Mouse (Mus musculus): ENCODE measurements around the gene Usp5. TPM values are rescaled to one million over a fixed set of nuclear protein-coding genes. Genes with fewer than 3 reads are reported as not detected.
A peak's percentile ranks its signal among the peaks of the same experiment; 100 is the strongest.

Usp5 gene
- polyA plus RNA-seq, 1 experiment from 2014 or later = 87.2 TPM

- 1% methylated on average over 23 of the region's 23 CpGs for WGBS
- ATAC-seq (replicated peaks; ENCODE audit: insufficient number of reproducible peaks, insufficient read depth, low FRiP score, low read depth) = no peak
- Histone ChIP-seq H3K4me1 (replicated peaks) (peaks cover 11% of the 10 kb centered on the region), H3K36me3 (no peaks in the 10 kb centered on the region), H3K27ac (no peak within 1 kb of the TSS), H3K27me3 (peaks cover 8% of the 10 kb centered on the region; the same call in 1 of the 2 replicates), H3K4me2 (peak within 1 kb of the TSS; percentile 69), H3K4me3 (peak within 1 kb of the TSS; percentile 46), H3K9ac (no peak within 1 kb of the TSS), H3K9me3 (replicated peaks) (no peaks in the 10 kb centered on the region)
These were observed 49.9 kb downstream of the Usp5 start, which contains the start of gene Lrrc23 for GRCm38 (mm10) chr6:124779222-124779983. TSS of gene Lrrc23 (minus strand) at chr6:124779727.

GRCm38 (mm10) chr6:124770511-124770910 is 58.8 kb downstream of the Usp5 start:
- no peaks in the 10 kb centered on the region for H3K9me3 ChIP-seq (replicated peaks)
- ATAC-seq (replicated peaks; ENCODE audit: insufficient number of reproducible peaks, insufficient read depth, low FRiP score, low read depth) = no peak
- no peak overlapping the region for H3K9ac ChIP-seq
- H3K4me1 ChIP-seq (replicated peaks) = peaks cover 28% of the 10 kb centered on the region
- no peak overlapping the region for H3K4me3 ChIP-seq
- no peak overlapping the region for H3K27ac ChIP-seq
- no peak overlapping the region for H3K4me2 ChIP-seq
- H3K27me3 ChIP-seq = peaks cover 11% of the 10 kb centered on the region; the same call in 1 of the 2 replicates
- WGBS = 82% methylated on average over 15 of the region's 15 CpGs
- H3K36me3 ChIP-seq = no peaks in the 10 kb centered on the region

- Histone ChIP-seq H3K27me3 (peaks cover 11% of the 10 kb centered on the region; the same call in 1 of the 2 replicates), H3K4me3 (peak overlapping the region; percentile 55), H3K4me1 (replicated peaks) (peaks cover 28% of the 10 kb centered on the region), H3K9me3 (replicated peaks) (no peaks in the 10 kb centered on the region), H3K27ac (no peak overlapping the region), H3K4me2 (peak overlapping the region; percentile 94), H3K36me3 (no peaks in the 10 kb centered on the region), H3K9ac (peak overlapping the region; percentile 25)
- 27% methylated on average over 7 of the region's 7 CpGs for WGBS
- ATAC-seq (replicated peaks; ENCODE audit: insufficient number of reproducible peaks, insufficient read depth, low FRiP score, low read depth) = no peak
These were observed 59.3 kb downstream of the Usp5 start for GRCm38 (mm10) chr6:124770013-124770412.

GRCm38 (mm10) chr6:124769101-124769765 is 60.1 kb downstream of the Usp5 start, which contains the start of gene Eno2:
TSS of gene Eno2 (minus strand) at chr6:124769673.
- Histone ChIP-seq H3K27ac (no peak within 1 kb of the TSS), H3K4me2 (peak within 1 kb of the TSS; percentile 94), H3K27me3 (peaks cover 11% of the 10 kb centered on the region; the same call in 1 of the 2 replicates), H3K36me3 (no peaks in the 10 kb centered on the region), H3K9ac (peak within 1 kb of the TSS; percentile 25), H3K4me3 (peak within 1 kb of the TSS; percentile 55), H3K9me3 (replicated peaks) (no peaks in the 10 kb centered on the region), H3K4me1 (replicated peaks) (peaks cover 28% of the 10 kb centered on the region)
- WGBS = under 1% methylated on average over 49 of the region's 54 CpGs
- peak; percentile 79 for ATAC-seq (replicated peaks; ENCODE audit: insufficient number of reproducible peaks, insufficient read depth, low FRiP score, low read depth)

DNA sequence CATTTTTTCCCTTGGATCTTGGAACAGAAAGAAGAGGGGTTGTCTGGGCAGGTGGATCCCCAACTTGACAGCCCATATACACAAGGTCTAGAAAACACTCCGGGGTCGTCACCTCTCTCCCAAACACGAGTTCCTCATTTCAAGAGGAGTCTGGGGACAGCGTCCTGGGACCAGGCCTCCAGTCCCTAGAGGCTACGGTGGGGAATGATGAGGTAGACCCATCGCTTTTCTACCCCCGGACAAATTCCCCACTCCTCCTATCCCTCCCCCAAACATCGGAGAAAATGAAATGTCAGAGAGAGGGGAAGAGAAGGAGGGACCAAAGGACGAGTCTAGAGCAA is 60.6 kb downstream of the Usp5 start:
- Histone ChIP-seq H3K27ac (no peak overlapping the region), H3K4me3 (peak overlapping the region; percentile 55), H3K27me3 (peaks cover 11% of the 10 kb centered on the region; the same call in 1 of the 2 replicates), H3K4me2 (peak overlapping the region; percentile 94), H3K9ac (peak overlapping the region; percentile 25; the same call in 1 of the 2 replicates), H3K4me1 (replicated peaks) (peaks cover 28% of the 10 kb centered on the region), H3K9me3 (replicated peaks) (no peaks in the 10 kb centered on the region), H3K36me3 (no peaks in the 10 kb centered on the region)
- no peak for ATAC-seq (replicated peaks; ENCODE audit: insufficient number of reproducible peaks, insufficient read depth, low FRiP score, low read depth)
- WGBS = 8% methylated on average over 9 of the region's 9 CpGs

DNA sequence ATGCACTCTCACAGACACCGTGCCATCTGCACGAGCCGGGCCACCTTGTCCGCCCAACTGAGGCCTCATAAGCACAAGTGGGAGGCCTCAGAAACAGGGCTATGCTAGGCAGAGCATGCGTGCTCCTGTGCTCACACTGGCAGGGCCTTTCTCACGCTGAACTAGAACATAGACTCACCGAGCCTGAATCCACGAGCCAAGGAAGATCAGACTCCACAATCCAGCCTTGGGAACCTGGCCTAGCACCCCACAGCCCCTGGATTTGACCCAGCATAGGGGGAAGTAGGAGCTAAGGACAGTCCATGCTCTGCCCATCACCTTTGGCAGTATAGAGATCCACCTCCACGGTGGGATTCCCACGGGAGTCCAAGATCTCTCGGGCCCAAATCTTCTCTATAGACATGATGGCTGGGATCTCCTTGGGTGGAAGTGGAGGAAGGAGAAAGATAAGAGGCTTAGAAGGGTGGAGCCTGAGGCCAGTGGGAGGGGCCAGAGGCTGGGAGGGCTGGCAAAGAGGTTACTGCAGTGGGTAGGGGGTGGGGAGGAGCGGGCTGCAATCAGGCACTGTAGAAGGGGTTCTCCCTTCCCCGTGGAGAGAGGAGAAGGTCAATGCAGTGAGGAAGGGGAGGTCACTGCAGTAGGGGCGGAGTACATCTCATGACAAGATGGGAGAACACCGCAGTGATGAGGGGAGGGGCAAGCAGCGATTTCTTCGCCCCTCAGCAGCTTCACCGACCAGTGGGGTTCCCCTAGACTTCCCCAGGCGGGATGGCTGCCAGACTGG is 61.2 kb downstream of the Usp5 start:
- peak; percentile 40; the same call in 1 of the 2 replicates for ATAC-seq (replicated peaks; ENCODE audit: insufficient number of reproducible peaks, insufficient read depth, low FRiP score, low read depth)
- no peak overlapping the region for H3K27ac ChIP-seq
- peaks cover 28% of the 10 kb centered on the region for H3K4me1 ChIP-seq (replicated peaks)
- H3K27me3 ChIP-seq = peaks cover 11% of the 10 kb centered on the region; the same call in 1 of the 2 replicates
- H3K4me3 ChIP-seq = peak overlapping the region; percentile 55
- no peak overlapping the region for H3K9ac ChIP-seq
- H3K4me2 ChIP-seq = peak overlapping the region; percentile 94
- 33% methylated on average over 19 of the region's 19 CpGs for WGBS
- H3K9me3 ChIP-seq (replicated peaks) = no peaks in the 10 kb centered on the region
- no peaks in the 10 kb centered on the region for H3K36me3 ChIP-seq

- Histone ChIP-seq H3K27me3 (peaks cover 11% of the 10 kb centered on the region; the same call in 1 of the 2 replicates), H3K36me3 (no peaks in the 10 kb centered on the region), H3K4me2 (no peak overlapping the region), H3K9me3 (replicated peaks) (no peaks in the 10 kb centered on the region), H3K4me3 (no peak overlapping the region), H3K4me1 (replicated peaks) (peaks cover 28% of the 10 kb centered on the region), H3K9ac (no peak overlapping the region), H3K27ac (no peak overlapping the region)
- ATAC-seq (replicated peaks; ENCODE audit: insufficient number of reproducible peaks, insufficient read depth, low FRiP score, low read depth) = no peak
- WGBS = 57% methylated on average over 4 of the region's 4 CpGs
These were observed 61.8 kb downstream of the Usp5 start for GRCm38 (mm10) chr6:124767536-124767919.

GRCm38 (mm10) chr6:124765951-124766350 is 63.3 kb downstream of the Usp5 start:
- WGBS = 80% methylated on average over 7 of the region's 7 CpGs
- H3K36me3 ChIP-seq = no peaks in the 10 kb centered on the region
- H3K4me3 ChIP-seq = no peak overlapping the region
- H3K9ac ChIP-seq = no peak overlapping the region
- no peak for ATAC-seq (replicated peaks; ENCODE audit: insufficient number of reproducible peaks, insufficient read depth, low FRiP score, low read depth)
- no peak overlapping the region for H3K27ac ChIP-seq
- no peak overlapping the region for H3K4me2 ChIP-seq
- no peaks in the 10 kb centered on the region for H3K9me3 ChIP-seq (replicated peaks)
- peaks cover 11% of the 10 kb centered on the region; the same call in 1 of the 2 replicates for H3K27me3 ChIP-seq
- peaks cover 28% of the 10 kb centered on the region for H3K4me1 ChIP-seq (replicated peaks)

Other genes with a start within 250 kb of the Usp5 start
- gene C1s2, start 193.4 kb downstream of the Usp5 start, polyA plus RNA-seq (2015; fragmentation: Nextera tagmentation; extraction: Ambion mirVana) = not detected in 2 replicates
- gene Lpcat3, start 166.5 kb downstream of the Usp5 start, polyA plus RNA-seq (2015; fragmentation: Nextera tagmentation; extraction: Ambion mirVana) = 41.0 and 53.6 TPM in 2 replicates
- gene Emg1, start 117.3 kb downstream of the Usp5 start, polyA plus RNA-seq (2015; fragmentation: Nextera tagmentation; extraction: Ambion mirVana) = 108 and 121 TPM in 2 replicates
- 307 and 324 TPM in 2 replicates for gene Phb2, start 117.1 kb downstream of the Usp5 start, polyA plus RNA-seq (2015; fragmentation: Nextera tagmentation; extraction: Ambion mirVana)
- gene Ptpn6, start 90.8 kb downstream of the Usp5 start, polyA plus RNA-seq (2015; fragmentation: Nextera tagmentation; extraction: Ambion mirVana) = 5.6 and 21.1 TPM in 2 replicates
- gene Grcc10, start 88.1 kb downstream of the Usp5 start, polyA plus RNA-seq (2015; fragmentation: Nextera tagmentation; extraction: Ambion mirVana) = 387 and 416 TPM in 2 replicates
- gene Gm45234, start 73.5 kb downstream of the Usp5 start, polyA plus RNA-seq (2015; fragmentation: Nextera tagmentation; extraction: Ambion mirVana) = not detected in 2 replicates
- gene Atn1, start 73.0 kb downstream of the Usp5 start, polyA plus RNA-seq (2015; fragmentation: Nextera tagmentation; extraction: Ambion mirVana) = 9.3 and 11.7 TPM in 2 replicates
- gene Eno2, start 59.8 kb downstream of the Usp5 start, polyA plus RNA-seq (2015; fragmentation: Nextera tagmentation; extraction: Ambion mirVana) = 2.7 and 4.3 TPM in 2 replicates
- 0.83 and 1.0 TPM in 2 replicates for gene Lrrc23, start 49.8 kb downstream of the Usp5 start, polyA plus RNA-seq (2015; fragmentation: Nextera tagmentation; extraction: Ambion mirVana)
- 7.0 and 9.8 TPM in 2 replicates for gene Spsb2, start 20.8 kb downstream of the Usp5 start, polyA plus RNA-seq (2015; fragmentation: Nextera tagmentation; extraction: Ambion mirVana)
- 1,247 and 1,352 TPM in 2 replicates for gene Tpi1, start 15.2 kb downstream of the Usp5 start, polyA plus RNA-seq (2015; fragmentation: Nextera tagmentation; extraction: Ambion mirVana)
- gene Cdca3, start 63 bp upstream of the Usp5 start, polyA plus RNA-seq (2015; fragmentation: Nextera tagmentation; extraction: Ambion mirVana) = 117 and 128 TPM in 2 replicates
- gene Gnb3, start 10.8 kb upstream of the Usp5 start, polyA plus RNA-seq (2015; fragmentation: Nextera tagmentation; extraction: Ambion mirVana) = 4.9 and 5.2 TPM in 2 replicates
- 14.0 and 24.2 TPM in 2 replicates for gene P3h3, start 28.3 kb upstream of the Usp5 start, polyA plus RNA-seq (2015; fragmentation: Nextera tagmentation; extraction: Ambion mirVana)
- 2.2 and 2.4 TPM in 2 replicates for gene Gpr162, start 34.5 kb upstream of the Usp5 start, polyA plus RNA-seq (2015; fragmentation: Nextera tagmentation; extraction: Ambion mirVana)
- 0.05 and 0.68 TPM in 2 replicates for gene Cd4, start 58.7 kb upstream of the Usp5 start, polyA plus RNA-seq (2015; fragmentation: Nextera tagmentation; extraction: Ambion mirVana)
- 1.2 and 1.7 TPM in 2 replicates for gene Lag3, start 82.2 kb upstream of the Usp5 start, polyA plus RNA-seq (2015; fragmentation: Nextera tagmentation; extraction: Ambion mirVana)
- gene Ptms, start 90.6 kb upstream of the Usp5 start, polyA plus RNA-seq (2015; fragmentation: Nextera tagmentation; extraction: Ambion mirVana) = 255 and 294 TPM in 2 replicates
- 358 and 371 TPM in 2 replicates for gene Mlf2, start 101.9 kb upstream of the Usp5 start, polyA plus RNA-seq (2015; fragmentation: Nextera tagmentation; extraction: Ambion mirVana)
- 129 and 139 TPM in 2 replicates for gene Cops7a, start 136.1 kb upstream of the Usp5 start, polyA plus RNA-seq (2015; fragmentation: Nextera tagmentation; extraction: Ambion mirVana)
- 0.62 and 1.1 TPM in 2 replicates for gene Pianp, start 167.2 kb upstream of the Usp5 start, polyA plus RNA-seq (2015; fragmentation: Nextera tagmentation; extraction: Ambion mirVana)
- gene Zfp384, start 179.7 kb upstream of the Usp5 start, polyA plus RNA-seq (2015; fragmentation: Nextera tagmentation; extraction: Ambion mirVana) = 9.0 and 12.4 TPM in 2 replicates
- 79.2 and 83.1 TPM in 2 replicates for gene Ing4, start 210.3 kb upstream of the Usp5 start, polyA plus RNA-seq (2015; fragmentation: Nextera tagmentation; extraction: Ambion mirVana)
- gene Acrbp, start 220.2 kb upstream of the Usp5 start, polyA plus RNA-seq (2015; fragmentation: Nextera tagmentation; extraction: Ambion mirVana) = 5.2 and 7.1 TPM in 2 replicates
- 0.35 and 0.90 TPM in 2 replicates for gene Lpar5, start 238.4 kb upstream of the Usp5 start, polyA plus RNA-seq (2015; fragmentation: Nextera tagmentation; extraction: Ambion mirVana)

Measured in heart, embryonic 15.5 days (tissue).